Mouse (Mus musculus): ENCODE data around the gene Herpud1. TPM values are rescaled to one million over a fixed set of nuclear protein-coding genes. Genes with fewer than 3 reads are reported as not detected.

The Herpud1 gene
- polyA plus RNA-seq, 1 experiment, result 341 TPM

GRCm38 (mm10) chr8:94436112-94436572, 49.9 kb downstream of the Herpud1 start:
- TF ChIP-seq POLR2A (IDR thresholded peaks at IDR 0.05; ENCODE audit: borderline replicate concordance, extremely low read depth, low read depth, low read length), result no peak
- no peak for TF ChIP-seq CTCF (IDR thresholded peaks at IDR 0.05; ENCODE audit: insufficient read depth, low read length)
- H3K4me3 ChIP-seq (replicated peaks; ENCODE audit: extremely low read depth, low read depth, low read length), result no peak overlapping the region
- no peak for DNase-seq
- H3K4me1 ChIP-seq (ENCODE audit: control insufficient read depth, insufficient read depth, low read length), result no peaks in the 10 kb centered on the region; the same call in 1 of the 2 replicates
- WGBS, result 87% methylated on average over 5 of the region's 5 CpGs

DNA sequence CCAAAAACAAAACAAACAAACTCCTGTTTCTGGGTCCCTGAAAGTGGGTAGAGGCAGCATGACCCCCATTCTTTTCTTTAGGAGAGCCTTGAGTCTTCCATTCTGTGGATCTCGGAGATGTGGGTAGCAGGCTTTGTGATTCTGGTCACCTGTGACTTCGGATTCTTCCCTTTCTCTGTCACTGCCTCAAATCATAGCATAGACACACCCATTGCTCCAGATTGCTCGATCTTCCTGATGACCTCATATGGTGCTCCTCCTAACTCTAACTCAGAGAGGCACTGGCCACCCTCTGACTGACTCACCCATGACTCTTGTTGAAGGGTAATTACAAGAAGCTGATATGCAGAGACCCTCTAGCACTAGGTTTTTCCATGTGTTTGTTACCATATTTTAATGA, 50.7 kb downstream of the Herpud1 start:
- no peak overlapping the region for H3K4me3 ChIP-seq (replicated peaks; ENCODE audit: extremely low read depth, low read depth, low read length)
- TF ChIP-seq CTCF (IDR thresholded peaks at IDR 0.05; ENCODE audit: insufficient read depth, low read length) (no peak), POLR2A (IDR thresholded peaks at IDR 0.05; ENCODE audit: borderline replicate concordance, extremely low read depth, low read depth, low read length) (no peak)
- WGBS, result 65% methylated on average over 3 of the region's 3 CpGs
- no peak for DNase-seq
- H3K4me1 ChIP-seq (ENCODE audit: control insufficient read depth, insufficient read depth, low read length), result no peaks in the 10 kb centered on the region; the same call in 1 of the 2 replicates

GRCm38 (mm10) chr8:94438659-94439058, 52.4 kb downstream of the Herpud1 start:
- WGBS, result 86% methylated on average over 5 of the region's 5 CpGs

DNA sequence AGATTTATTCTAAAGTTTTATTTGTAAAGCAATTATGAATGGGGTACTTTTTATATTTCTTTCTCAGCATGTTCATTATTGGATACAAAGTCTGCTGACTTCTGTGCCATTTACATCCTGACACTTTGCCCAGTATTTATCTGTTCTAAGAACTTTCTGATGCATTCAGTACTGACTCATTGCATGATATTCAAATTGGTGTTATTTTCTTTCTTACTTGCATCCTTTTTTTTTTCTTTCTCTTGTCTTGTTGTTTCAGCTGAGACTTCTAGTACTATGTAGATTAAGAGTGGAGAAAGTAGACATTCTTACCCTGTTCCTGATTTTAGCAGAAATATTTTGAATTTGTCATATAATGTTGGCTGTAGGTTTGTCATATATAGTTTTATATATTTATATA, 53.5 kb downstream of the Herpud1 start:
- no peak for DNase-seq
- TF ChIP-seq CTCF (IDR thresholded peaks at IDR 0.05; ENCODE audit: insufficient read depth, low read length), result no peak
- no peak for TF ChIP-seq POLR2A (IDR thresholded peaks at IDR 0.05; ENCODE audit: borderline replicate concordance, extremely low read depth, low read depth, low read length)
- H3K4me3 ChIP-seq (replicated peaks; ENCODE audit: extremely low read depth, low read depth, low read length), result no peak overlapping the region
- H3K4me1 ChIP-seq (ENCODE audit: control insufficient read depth, insufficient read depth, low read length), result peaks cover 3% of the 10 kb centered on the region; the same call in 1 of the 2 replicates

More at GRCm38 (mm10) chr8:94438659-94439058, 52.4 kb downstream of the Herpud1 start:
- H3K4me3 ChIP-seq (replicated peaks; ENCODE audit: extremely low read depth, low read depth, low read length), result no peak overlapping the region
- DNase-seq, result no peak
- H3K4me1 ChIP-seq (ENCODE audit: control insufficient read depth, insufficient read depth, low read length), result peaks cover 3% of the 10 kb centered on the region; the same call in 1 of the 2 replicates
- TF ChIP-seq CTCF (IDR thresholded peaks at IDR 0.05; ENCODE audit: insufficient read depth, low read length) (no peak), POLR2A (IDR thresholded peaks at IDR 0.05; ENCODE audit: borderline replicate concordance, extremely low read depth, low read depth, low read length) (no peak)

- WGBS, result 88% methylated on average over 1 of the region's 1 CpGs
- TF ChIP-seq CTCF (IDR thresholded peaks at IDR 0.05; ENCODE audit: insufficient read depth, low read length) (no peak), POLR2A (IDR thresholded peaks at IDR 0.05; ENCODE audit: borderline replicate concordance, extremely low read depth, low read depth, low read length) (no peak)
Measured at GRCm38 (mm10) chr8:94440389-94440788, 54.2 kb downstream of the Herpud1 start.

DNA sequence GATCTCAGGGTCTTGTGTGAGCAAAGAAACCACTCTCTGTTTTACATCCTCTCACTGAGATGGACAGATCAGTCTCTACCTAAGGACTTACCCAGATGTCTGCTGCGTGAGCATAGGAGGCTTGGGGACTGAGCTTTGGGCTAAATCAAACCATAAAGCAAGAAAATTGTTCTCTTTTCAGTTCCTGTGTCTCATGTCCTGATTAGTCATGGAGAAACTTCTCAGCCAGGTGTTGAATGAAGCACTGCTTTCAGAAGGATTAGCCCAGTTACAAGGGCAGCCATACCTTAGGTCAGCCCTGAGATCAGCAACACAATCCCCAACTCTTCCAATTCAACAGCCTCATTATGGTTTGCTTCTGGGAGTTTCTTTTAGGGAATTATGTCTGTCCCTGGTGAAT, 55.4 kb downstream of the Herpud1 start:
- TF ChIP-seq CTCF (IDR thresholded peaks at IDR 0.05; ENCODE audit: insufficient read depth, low read length) (no peak), POLR2A (IDR thresholded peaks at IDR 0.05; ENCODE audit: borderline replicate concordance, extremely low read depth, low read depth, low read length) (no peak)
- H3K4me3 ChIP-seq (replicated peaks; ENCODE audit: extremely low read depth, low read depth, low read length), result no peak overlapping the region
- WGBS, result 82% methylated on average over 1 of the region's 1 CpGs
- H3K4me1 ChIP-seq (ENCODE audit: control insufficient read depth, insufficient read depth, low read length), result peaks cover 3% of the 10 kb centered on the region; the same call in 1 of the 2 replicates
- DNase-seq, result no peak

More at GRCm38 (mm10) chr8:94440389-94440788, 54.2 kb downstream of the Herpud1 start:
- Histone ChIP-seq H3K4me3 (replicated peaks; ENCODE audit: extremely low read depth, low read depth, low read length) (no peak overlapping the region), H3K4me1 (ENCODE audit: control insufficient read depth, insufficient read depth, low read length) (peaks cover 3% of the 10 kb centered on the region; the same call in 1 of the 2 replicates)
- DNase-seq, result no peak

GRCm38 (mm10) chr8:94443153-94443552, 56.9 kb downstream of the Herpud1 start:
- DNase-seq, result no peak
- TF ChIP-seq CTCF (IDR thresholded peaks at IDR 0.05; ENCODE audit: insufficient read depth, low read length) (no peak), POLR2A (IDR thresholded peaks at IDR 0.05; ENCODE audit: borderline replicate concordance, extremely low read depth, low read depth, low read length) (no peak)
- peaks cover 3% of the 10 kb centered on the region; the same call in 1 of the 2 replicates for H3K4me1 ChIP-seq (ENCODE audit: control insufficient read depth, insufficient read depth, low read length)
- H3K4me3 ChIP-seq (replicated peaks; ENCODE audit: extremely low read depth, low read depth, low read length), result peak overlapping the region; percentile 19
- 39% methylated on average over 3 of the region's 3 CpGs for WGBS

DNA sequence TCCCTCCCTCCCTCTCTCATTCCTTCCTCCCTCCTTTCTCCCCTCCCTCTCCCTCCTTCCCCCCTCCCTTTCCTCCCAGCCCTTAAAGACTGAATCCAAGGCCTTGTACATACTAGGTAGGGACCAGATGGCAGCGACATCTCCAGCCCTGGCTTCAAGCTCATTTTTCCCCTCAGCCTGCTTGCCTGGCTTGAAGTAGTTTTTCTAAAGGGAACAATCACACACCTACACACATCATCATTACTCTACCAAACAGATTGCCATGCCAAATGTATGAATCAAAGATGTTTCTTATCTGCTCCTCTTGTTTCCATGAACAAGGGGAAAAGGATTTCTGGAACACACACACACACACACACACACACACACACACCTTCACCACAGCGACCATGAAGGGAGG, 58.2 kb downstream of the Herpud1 start:
- DNase-seq, result no peak
- 81% methylated on average over 2 of the region's 2 CpGs for WGBS
- TF ChIP-seq CTCF (IDR thresholded peaks at IDR 0.05; ENCODE audit: insufficient read depth, low read length) (no peak), POLR2A (IDR thresholded peaks at IDR 0.05; ENCODE audit: borderline replicate concordance, extremely low read depth, low read depth, low read length) (no peak)

More for the DNA sequence above, 58.2 kb downstream of the Herpud1 start:
- H3K4me3 ChIP-seq (replicated peaks; ENCODE audit: extremely low read depth, low read depth, low read length), result no peak overlapping the region
- peaks cover 3% of the 10 kb centered on the region; the same call in 1 of the 2 replicates for H3K4me1 ChIP-seq (ENCODE audit: control insufficient read depth, insufficient read depth, low read length)

Other genes starting within 250 kb of the Herpud1 start
- gene Mt4, start 249.2 kb upstream of the Herpud1 start, polyA plus RNA-seq (2012; rRNA removed), result 935 TPM in 1 of 2 replicates, not detected in the other
- 1.4 and 1.6 TPM in 2 replicates for gene Mt3, start 233.8 kb upstream of the Herpud1 start, polyA plus RNA-seq (2012; rRNA removed)
- 32.2 and 56.0 TPM in 2 replicates for gene Mt2, start 213.8 kb upstream of the Herpud1 start, polyA plus RNA-seq (2012; rRNA removed)
- 417 and 493 TPM in 2 replicates for gene Mt1, start 207.4 kb upstream of the Herpud1 start, polyA plus RNA-seq (2012; rRNA removed)
- 10.7 and 15.9 TPM in 2 replicates for gene Nup93, start 171.9 kb upstream of the Herpud1 start, polyA plus RNA-seq (2012; rRNA removed)
- 0.27 and 0.29 TPM in 2 replicates for gene Slc12a3, start 57.2 kb upstream of the Herpud1 start, polyA plus RNA-seq (2012; rRNA removed)
- gene Nlrc5, start 47.9 kb downstream of the Herpud1 start, polyA plus RNA-seq (2012; rRNA removed), result 9.3 and 12.0 TPM in 2 replicates
- gene Cpne2, start 146.6 kb downstream of the Herpud1 start, polyA plus RNA-seq (2012; rRNA removed), result 21.2 and 33.6 TPM in 2 replicates
- gene Rspry1, start 215.5 kb downstream of the Herpud1 start, polyA plus RNA-seq (2012; rRNA removed), result 5.3 and 7.8 TPM in 2 replicates
- gene Fam192a, start 215.6 kb downstream of the Herpud1 start, polyA plus RNA-seq (2012; rRNA removed), result 13.6 and 17.1 TPM in 2 replicates

Data from lung, adult 2 months (tissue).